Mouse (Mus musculus): ENCODE results near the gene Smad1. TPM values are rescaled to one million over a fixed set of nuclear protein-coding genes. Genes with fewer than 3 reads are reported as not detected.

Smad1 gene
- polyA plus RNA-seq, 1 experiment from 2014 or later = 65.6 TPM

DNA sequence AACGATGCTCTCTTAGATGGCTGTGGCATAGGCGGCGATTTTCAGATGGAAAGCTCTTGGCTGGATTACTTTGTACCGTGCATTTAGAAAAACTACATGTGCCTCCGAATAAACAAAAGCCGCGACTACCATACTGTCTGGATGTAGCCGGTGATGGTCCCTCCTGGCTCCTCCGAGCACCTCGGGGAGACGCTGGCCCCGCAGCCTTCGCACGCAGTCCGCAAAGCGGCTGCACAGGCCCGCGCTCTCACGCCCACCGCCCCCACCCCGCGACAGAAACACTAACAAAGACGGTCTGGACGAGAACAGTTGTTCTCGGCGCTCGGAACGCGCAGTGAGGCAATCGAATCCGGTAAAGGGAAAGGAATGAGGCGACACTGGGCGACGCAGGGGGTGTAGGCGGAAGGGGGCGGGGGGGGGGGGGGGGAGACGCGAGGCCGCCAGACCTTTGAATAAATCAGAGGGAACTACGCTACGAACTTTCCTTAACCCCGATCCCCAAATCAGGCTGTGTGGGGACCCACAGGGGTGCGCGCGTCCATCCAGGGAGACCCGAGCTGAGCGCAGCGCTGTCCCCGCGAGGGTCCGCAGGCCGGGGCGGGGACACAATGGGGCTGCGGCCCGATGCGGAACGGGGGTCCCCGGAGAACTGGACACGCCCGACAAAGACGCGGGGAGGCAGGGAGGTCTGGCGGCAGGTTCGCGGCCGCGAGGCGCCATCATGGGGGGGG lies 902 bp downstream of the Smad1 start:
- H3K9ac ChIP-seq (replicated peaks; ENCODE audit: low read depth, low read length) = peak overlapping the region; percentile 75
- peaks cover 21% of the 10 kb centered on the region for H3K4me1 ChIP-seq (replicated peaks; ENCODE audit: control insufficient read depth, insufficient read depth, low read length)
- H3K36me3 ChIP-seq (ENCODE audit: control insufficient read depth, insufficient read depth) = no peaks in the 10 kb centered on the region
- peak overlapping the region; percentile 80 for H3K4me3 ChIP-seq (replicated peaks; ENCODE audit: low read length)
- H3K27me3 ChIP-seq (replicated peaks; ENCODE audit: control insufficient read depth, insufficient read depth, low read length) = no peaks in the 10 kb centered on the region
- no peaks in the 10 kb centered on the region for H3K9me3 ChIP-seq (ENCODE audit: control insufficient read depth, low read length)
- peak overlapping the region; percentile 90 for H3K27ac ChIP-seq (ENCODE audit: low read length)
- WGBS = under 1% methylated on average over 56 of the region's 68 CpGs
- ATAC-seq = peak; percentile 52
- H3K4me2 ChIP-seq (ENCODE audit: low read length) = peak overlapping the region; percentile 64

GRCm38 (mm10) chr8:79397705-79398250 lies 1.5 kb downstream of the Smad1 start:
- H3K36me3 ChIP-seq (ENCODE audit: control insufficient read depth, insufficient read depth) = no peaks in the 10 kb centered on the region
- H3K4me2 ChIP-seq (ENCODE audit: low read length) = peak overlapping the region; percentile 64
- peak; percentile 0; the same call in 1 of the 2 replicates for ATAC-seq
- peaks cover 22% of the 10 kb centered on the region for H3K4me1 ChIP-seq (replicated peaks; ENCODE audit: control insufficient read depth, insufficient read depth, low read length)
- H3K27me3 ChIP-seq (replicated peaks; ENCODE audit: control insufficient read depth, insufficient read depth, low read length) = no peaks in the 10 kb centered on the region
- H3K27ac ChIP-seq (ENCODE audit: low read length) = peak overlapping the region; percentile 90
- peak overlapping the region; percentile 75 for H3K9ac ChIP-seq (replicated peaks; ENCODE audit: low read depth, low read length)
- peak overlapping the region; percentile 80 for H3K4me3 ChIP-seq (replicated peaks; ENCODE audit: low read length)
- no peaks in the 10 kb centered on the region for H3K9me3 ChIP-seq (ENCODE audit: control insufficient read depth, low read length)
- 6% methylated on average over 7 of the region's 7 CpGs for WGBS

DNA sequence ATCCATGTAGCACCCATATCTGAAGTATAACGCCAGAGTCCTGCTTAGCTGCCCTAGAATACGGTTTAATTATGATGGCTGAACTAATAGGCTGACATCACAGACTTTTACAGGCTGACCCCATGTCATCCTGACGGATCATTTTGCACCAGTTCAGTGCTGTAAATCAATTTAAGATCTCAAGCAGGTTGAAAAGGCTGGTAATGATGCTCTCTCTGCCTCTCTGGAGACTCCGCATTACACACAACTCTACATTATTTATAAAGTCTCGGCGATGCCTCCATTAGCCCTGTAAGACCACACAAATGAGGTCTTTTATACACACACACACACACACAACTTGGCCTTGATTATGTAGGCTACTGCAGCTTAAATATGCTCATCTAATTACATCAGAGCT lies 2.4 kb downstream of the Smad1 start:
- H3K9me3 ChIP-seq (ENCODE audit: control insufficient read depth, low read length) = no peaks in the 10 kb centered on the region
- H3K9ac ChIP-seq (replicated peaks; ENCODE audit: low read depth, low read length) = peak overlapping the region; percentile 7
- H3K27me3 ChIP-seq (replicated peaks; ENCODE audit: control insufficient read depth, insufficient read depth, low read length) = no peaks in the 10 kb centered on the region
- peak overlapping the region; percentile 64 for H3K4me2 ChIP-seq (ENCODE audit: low read length)
- H3K4me3 ChIP-seq (replicated peaks; ENCODE audit: low read length) = peak overlapping the region; percentile 27
- H3K27ac ChIP-seq (ENCODE audit: low read length) = no peak overlapping the region
- peaks cover 31% of the 10 kb centered on the region for H3K4me1 ChIP-seq (replicated peaks; ENCODE audit: control insufficient read depth, insufficient read depth, low read length)
- 25% methylated on average over 6 of the region's 6 CpGs for WGBS
- no peaks in the 10 kb centered on the region for H3K36me3 ChIP-seq (ENCODE audit: control insufficient read depth, insufficient read depth)
- no peak for ATAC-seq

DNA sequence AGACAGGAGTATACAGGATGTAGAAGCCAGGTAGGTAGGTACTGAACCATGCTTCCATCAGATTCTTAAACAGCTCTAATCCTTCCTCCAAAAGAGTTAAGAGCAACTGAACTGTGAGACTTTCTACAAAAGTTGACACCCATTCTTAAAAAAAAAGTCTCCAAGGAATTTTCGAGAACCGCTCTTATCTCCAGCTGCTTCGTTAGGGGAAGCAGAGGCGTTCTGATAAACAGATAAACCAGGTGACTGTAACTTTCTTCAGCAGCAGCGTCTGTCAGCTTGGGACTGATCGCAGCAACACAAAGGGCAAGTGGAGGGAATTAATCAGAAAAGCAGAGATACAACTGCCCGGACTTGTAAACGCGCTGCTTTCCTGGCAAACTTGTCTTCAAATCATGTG lies 5.3 kb downstream of the Smad1 start:
- Histone ChIP-seq H3K4me1 (replicated peaks; ENCODE audit: control insufficient read depth, insufficient read depth, low read length) (peaks cover 38% of the 10 kb centered on the region), H3K4me2 (ENCODE audit: low read length) (no peak overlapping the region), H3K27ac (ENCODE audit: low read length) (no peak overlapping the region), H3K36me3 (ENCODE audit: control insufficient read depth, insufficient read depth) (peaks cover 5% of the 10 kb centered on the region; the same call in 1 of the 2 replicates), H3K9ac (replicated peaks; ENCODE audit: low read depth, low read length) (no peak overlapping the region), H3K27me3 (replicated peaks; ENCODE audit: control insufficient read depth, insufficient read depth, low read length) (no peaks in the 10 kb centered on the region), H3K4me3 (replicated peaks; ENCODE audit: low read length) (no peak overlapping the region), H3K9me3 (ENCODE audit: control insufficient read depth, low read length) (no peaks in the 10 kb centered on the region)
- WGBS = 66% methylated on average over 9 of the region's 9 CpGs
- no peak for ATAC-seq

DNA sequence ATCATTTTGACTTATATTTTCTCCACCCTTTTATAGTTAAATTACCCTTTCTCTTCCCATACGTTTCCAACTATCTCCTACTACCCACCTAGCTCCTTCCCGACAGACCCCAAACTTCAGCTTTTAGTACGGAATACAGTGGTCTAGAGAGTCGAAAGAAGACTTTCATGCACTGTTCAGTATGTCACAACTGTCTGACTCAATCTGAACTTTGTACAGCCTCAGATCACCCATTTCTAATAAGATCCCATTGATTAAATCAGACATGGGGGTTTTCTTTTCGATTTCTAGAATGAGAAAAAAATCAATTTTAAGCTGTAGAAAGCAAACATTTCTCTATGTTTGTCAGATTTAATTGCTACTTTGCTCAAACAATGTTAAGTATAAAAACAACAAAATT lies 6.1 kb downstream of the Smad1 start:
- Histone ChIP-seq H3K4me2 (ENCODE audit: low read length) (no peak overlapping the region), H3K27ac (ENCODE audit: low read length) (no peak overlapping the region), H3K4me3 (replicated peaks; ENCODE audit: low read length) (no peak overlapping the region), H3K27me3 (replicated peaks; ENCODE audit: control insufficient read depth, insufficient read depth, low read length) (no peaks in the 10 kb centered on the region), H3K9ac (replicated peaks; ENCODE audit: low read depth, low read length) (no peak overlapping the region), H3K9me3 (ENCODE audit: control insufficient read depth, low read length) (no peaks in the 10 kb centered on the region), H3K36me3 (ENCODE audit: control insufficient read depth, insufficient read depth) (peaks cover 5% of the 10 kb centered on the region; the same call in 1 of the 2 replicates), H3K4me1 (replicated peaks; ENCODE audit: control insufficient read depth, insufficient read depth, low read length) (peaks cover 38% of the 10 kb centered on the region)
- ATAC-seq = no peak
- 82% methylated on average over 5 of the region's 5 CpGs for WGBS

GRCm38 (mm10) chr8:79392649-79393048 lies 6.7 kb downstream of the Smad1 start:
- H3K4me2 ChIP-seq (ENCODE audit: low read length) = no peak overlapping the region
- H3K4me1 ChIP-seq (replicated peaks; ENCODE audit: control insufficient read depth, insufficient read depth, low read length) = peaks cover 37% of the 10 kb centered on the region
- 24% methylated on average over 6 of the region's 6 CpGs for WGBS

GRCm38 (mm10) chr8:79391454-79391853 lies 7.9 kb downstream of the Smad1 start:
- peak; percentile 41; the same call in 1 of the 2 replicates for ATAC-seq
- H3K9ac ChIP-seq (replicated peaks; ENCODE audit: low read depth, low read length) = no peak overlapping the region
- H3K27ac ChIP-seq (ENCODE audit: low read length) = no peak overlapping the region
- H3K36me3 ChIP-seq (ENCODE audit: control insufficient read depth, insufficient read depth) = peaks cover 5% of the 10 kb centered on the region; the same call in 1 of the 2 replicates
- no peak overlapping the region for H3K4me3 ChIP-seq (replicated peaks; ENCODE audit: low read length)
- no peaks in the 10 kb centered on the region for H3K27me3 ChIP-seq (replicated peaks; ENCODE audit: control insufficient read depth, insufficient read depth, low read length)
- no peaks in the 10 kb centered on the region for H3K9me3 ChIP-seq (ENCODE audit: control insufficient read depth, low read length)
- H3K4me1 ChIP-seq (replicated peaks; ENCODE audit: control insufficient read depth, insufficient read depth, low read length) = peaks cover 28% of the 10 kb centered on the region
- WGBS = 76% methylated on average over 13 of the region's 13 CpGs
- H3K4me2 ChIP-seq (ENCODE audit: low read length) = no peak overlapping the region

More at GRCm38 (mm10) chr8:79392649-79393048, 6.7 kb downstream of the Smad1 start:
- no peak overlapping the region for H3K4me3 ChIP-seq (replicated peaks; ENCODE audit: low read length)
- H3K36me3 ChIP-seq (ENCODE audit: control insufficient read depth, insufficient read depth) = peaks cover 5% of the 10 kb centered on the region; the same call in 1 of the 2 replicates
- ATAC-seq = no peak
- no peaks in the 10 kb centered on the region for H3K9me3 ChIP-seq (ENCODE audit: control insufficient read depth, low read length)
- no peak overlapping the region for H3K27ac ChIP-seq (ENCODE audit: low read length)
- no peaks in the 10 kb centered on the region for H3K27me3 ChIP-seq (replicated peaks; ENCODE audit: control insufficient read depth, insufficient read depth, low read length)
- no peak overlapping the region for H3K9ac ChIP-seq (replicated peaks; ENCODE audit: low read depth, low read length)

- peaks cover 28% of the 10 kb centered on the region for H3K4me1 ChIP-seq (replicated peaks; ENCODE audit: control insufficient read depth, insufficient read depth, low read length)
- no peak for ATAC-seq
- H3K4me3 ChIP-seq (replicated peaks; ENCODE audit: low read length) = no peak overlapping the region
- no peak overlapping the region for H3K27ac ChIP-seq (ENCODE audit: low read length)
- 95% methylated on average over 23 of the region's 23 CpGs for WGBS
- H3K27me3 ChIP-seq (replicated peaks; ENCODE audit: control insufficient read depth, insufficient read depth, low read length) = no peaks in the 10 kb centered on the region
- no peaks in the 10 kb centered on the region for H3K9me3 ChIP-seq (ENCODE audit: control insufficient read depth, low read length)
- no peak overlapping the region for H3K4me2 ChIP-seq (ENCODE audit: low read length)
- H3K9ac ChIP-seq (replicated peaks; ENCODE audit: low read depth, low read length) = no peak overlapping the region
- peaks cover 5% of the 10 kb centered on the region; the same call in 1 of the 2 replicates for H3K36me3 ChIP-seq (ENCODE audit: control insufficient read depth, insufficient read depth)
Measured at GRCm38 (mm10) chr8:79389074-79389786, 10.1 kb downstream of the Smad1 start.

GRCm38 (mm10) chr8:79386831-79387230 lies 12.5 kb downstream of the Smad1 start:
- no peaks in the 10 kb centered on the region for H3K27me3 ChIP-seq (replicated peaks; ENCODE audit: control insufficient read depth, insufficient read depth, low read length)
- H3K4me1 ChIP-seq (replicated peaks; ENCODE audit: control insufficient read depth, insufficient read depth, low read length) = peaks cover 34% of the 10 kb centered on the region
- WGBS = 98% methylated on average over 5 of the region's 5 CpGs
- no peak overlapping the region for H3K4me2 ChIP-seq (ENCODE audit: low read length)
- H3K9ac ChIP-seq (replicated peaks; ENCODE audit: low read depth, low read length) = no peak overlapping the region
- no peak overlapping the region for H3K4me3 ChIP-seq (replicated peaks; ENCODE audit: low read length)
- H3K27ac ChIP-seq (ENCODE audit: low read length) = no peak overlapping the region
- peaks cover 5% of the 10 kb centered on the region; the same call in 1 of the 2 replicates for H3K36me3 ChIP-seq (ENCODE audit: control insufficient read depth, insufficient read depth)
- no peak for ATAC-seq
- H3K9me3 ChIP-seq (ENCODE audit: control insufficient read depth, low read length) = no peaks in the 10 kb centered on the region

Data from forebrain, embryonic 16.5 days (tissue).